Comparison of ENCODE assay signal across 9 mouse cellular contexts in genomic region chr4:150219501-150220292, GRCm38 (mm10). TPM values are rescaled to one million over a fixed set of nuclear protein-coding genes. Genes with fewer than 3 reads are reported as not detected.
DNase-seq lines count a peak whose midpoint lies in the region; TF ChIP-seq lines count a peak whose summit lies in the region.
"Had no signal": no experiment of that assay in that cellular context is flagged by ENCODE, and none has a peak within 500 bp of the region (broad histone marks: within the 10 kb centered on the region; RNA-seq: fewer than 3 reads in every experiment).

No protein-coding gene starts in this region.

- peak; percentile 64 to 73 for DNase-seq in cerebellum, adult 18-20 months
- DNase-seq in cerebellum, adult 11-12 months, result no peak
- DNase-seq in left cerebral cortex, adult 2 months (ENCODE audit: extremely low spot score in 1 of 2, low spot score in 2 of 2), result peak in 1 of 2 experiments; percentile 58
- DNase-seq in left cerebral cortex, postnatal 36 days (ENCODE audit: low spot score in 2 of 2), result no peak
- DNase-seq in adrenal gland, postnatal 10 days, result peak; percentile 70
- peak; percentile 39 for DNase-seq in gastrocnemius, postnatal 14 days
- DNase-seq in lung, adult 2 months, result peak; percentile 41

- no peak overlapping the region for H3K27ac ChIP-seq in left cerebral cortex, adult 2 months
- peak overlapping the region; percentile 90; the same call in 1 of the 2 replicates for H3K27ac ChIP-seq in small intestine, adult 2 months (ENCODE audit: insufficient read depth, low read depth, low read length)
- H3K27ac ChIP-seq: midbrain, embryonic 12.5 days had no signal

- intact Hi-C loops in left cerebral cortex, adult 2 months (cut with DNase I), result loop anchor here (2.0 to 10.0 kb wide), 3 partner anchors 43 to 185 kb away; no protein-coding TSS in a partner anchor
- intact Hi-C loops in left cerebral cortex, postnatal 36 days (cut with DNase I), result loop anchor here (2.0 to 10.0 kb wide), 3 partner anchors 43 to 185 kb away; no protein-coding TSS in a partner anchor
- intact Hi-C loops in gastrocnemius, postnatal 14 days (cut with DNase I; ENCODE audit: low total_unique reads), result loop anchor here (5.0 kb wide), 1 partner anchor 47 kb away; no protein-coding TSS in a partner anchor

- peaks cover 3% of the 10 kb centered on the region; the same call in 1 of the 2 replicates for H3K4me1 ChIP-seq in lung, adult 2 months (ENCODE audit: control insufficient read depth, insufficient read depth, low read length)
- peaks cover 5% of the 10 kb centered on the region; the same call in 1 of the 2 replicates for H3K4me1 ChIP-seq in small intestine, adult 2 months (ENCODE audit: control insufficient read depth, insufficient read depth, insufficient read length, low read length)

- H3K4me3 ChIP-seq in left cerebral cortex, adult 2 months, result no peak overlapping the region
- H3K4me3 ChIP-seq in lung, adult 2 months (replicated peaks; ENCODE audit: extremely low read depth, low read depth, low read length), result no peak overlapping the region
- H3K4me3 ChIP-seq in small intestine, adult 2 months (ENCODE audit: low read depth, low read length), result peak overlapping the region; percentile 33; the same call in 1 of the 2 replicates
- H3K4me3 ChIP-seq: midbrain, embryonic 12.5 days had no signal

- TF ChIP-seq POLR2A in lung, adult 2 months (IDR thresholded peaks at IDR 0.05; ENCODE audit: borderline replicate concordance, extremely low read depth, low read depth, low read length), result no peak
- TF ChIP-seq POLR2A in small intestine, adult 2 months (IDR thresholded peaks at IDR 0.05; ENCODE audit: low read depth, low read length), result no peak

- 73% methylated on average over 9 of the region's 9 CpGs for WGBS in lung, adult 2 months
- WGBS in small intestine, adult 2 months, result 58% methylated on average over 9 of the region's 9 CpGs

- H3K27me3 ChIP-seq in small intestine, adult 2 months (ENCODE audit: control insufficient read depth, insufficient read depth, low read length), result no peaks in the 10 kb centered on the region

- TF ChIP-seq CTCF in left cerebral cortex, adult 2 months (IDR thresholded peaks at IDR 0.05), result peak; percentile 77
- TF ChIP-seq CTCF in lung, adult 2 months (IDR thresholded peaks at IDR 0.05; ENCODE audit: insufficient read depth, low read length), result peak; percentile 66
- TF ChIP-seq CTCF in small intestine, adult 2 months (IDR thresholded peaks at IDR 0.05; ENCODE audit: extremely low read depth, insufficient read length, insufficient replicate concordance, low read depth, low read length), result peak; percentile 43; the same call in 1 of the 2 replicates

- no peaks in the 10 kb centered on the region for H3K36me3 ChIP-seq in small intestine, adult 2 months (ENCODE audit: control insufficient read depth, insufficient read depth, low read length)
- H3K36me3 ChIP-seq: midbrain, embryonic 12.5 days had no signal

RNA-seq across cellular contexts. Expression of gene Eno1, which starts 16.8 kb away (rescaled TPM):
- total RNA-seq in left cerebral cortex, adult 2 months (2021), result 100 to 1,000 TPM; 410 TPM
- total RNA-seq in left cerebral cortex, postnatal 36 days (2021), result 100 to 1,000 TPM; 416 to 459 TPM
- total RNA-seq in adrenal gland, postnatal 10 days (2021), result 100 to 1,000 TPM; 442 to 474 TPM
- total RNA-seq in gastrocnemius, postnatal 14 days (2021), result 100 to 1,000 TPM; 371 to 430 TPM
- polyA plus RNA-seq in lung, adult 2 months (2012; rRNA removed), result 90.4 and 220 TPM in 2 replicates
- polyA plus RNA-seq in small intestine, adult 2 months (2012; rRNA removed), result 223 and 498 TPM in 2 replicates

RNA-seq across cellular contexts. Expression of gene Car6, which starts 18.6 kb away (rescaled TPM):
- total RNA-seq in left cerebral cortex, adult 2 months (2021), result not detected
- total RNA-seq in left cerebral cortex, postnatal 36 days (2021), result not detected
- total RNA-seq in adrenal gland, postnatal 10 days (2021), result under 1 TPM; 0.27 to 0.54 TPM
- total RNA-seq in gastrocnemius, postnatal 14 days (2021), result under 1 TPM in 1 of 2 experiments, not detected in 1; 0.29 TPM
- polyA plus RNA-seq in lung, adult 2 months (2012; rRNA removed), result 0.11 TPM in 1 of 2 replicates, not detected in the other
- polyA plus RNA-seq in small intestine, adult 2 months (2012; rRNA removed), result 0.14 TPM in 1 of 2 replicates, not detected in the other
- polyA plus RNA-seq: midbrain, embryonic 12.5 days had no signal

Comparison
In these comparisons a context has a peak if more than half of its experiments do, and no peak if none do; other contexts are left out.
1. DNase-seq: peak in cerebellum, adult 18-20 months (2 of 2), adrenal gland, postnatal 10 days (single experiment), gastrocnemius, postnatal 14 days (single experiment) and lung, adult 2 months (single experiment); none in cerebellum, adult 11-12 months (single experiment) and left cerebral cortex, postnatal 36 days (0 of 2).
2. Peak in every context shown above with its lines, with median percentiles within 50 percentile points of each other: CTCF ChIP-seq.